ENCODE assay signal across 8 mouse cellular contexts in genomic region chr11:98797306-98797705, GRCm38 (mm10). TPM values are rescaled to one million over a fixed set of nuclear protein-coding genes. Genes with fewer than 3 reads are reported as not detected.
DNase-seq lines count a peak whose midpoint lies in the region; ATAC-seq and TF ChIP-seq lines count a peak whose summit lies in the region.

No protein-coding gene starts in this region.

- TF ChIP-seq CTCF in cerebellum, adult 2 months (IDR thresholded peaks at IDR 0.05; ENCODE audit: borderline replicate concordance, insufficient read depth, low read depth, low read length): no peak
- no peak for TF ChIP-seq CTCF in CH12.LX (conservative IDR thresholded peaks at IDR 0.05 in 1 of 2, IDR thresholded peaks at IDR 0.05 in 1 of 2; ENCODE audit: low read depth in 2 of 2, low read length in 2 of 2)

- in situ Hi-C loops in CH12.LX (cut with MboI; ENCODE audit: low pct_ligation_motif_present, low pct_unique_long_range_greater_than_20kb, low sequenced_read_pairs): no loop called here

- peak overlapping the region; percentile 84 for H3K4me3 ChIP-seq in cerebellum, adult 2 months (replicated peaks; ENCODE audit: insufficient read depth, low read depth, low read length)
- peak overlapping the region; percentile 77 to 81 (median 79) for H3K4me3 ChIP-seq in CH12.LX (replicated peaks in 1 of 3; ENCODE audit: low read depth in 2 of 3, low read length in 2 of 3, poor library complexity in 1 of 3)
- H3K4me3 ChIP-seq in forebrain, embryonic 13.5 days: peak overlapping the region; percentile 100
- peak overlapping the region; percentile 100 for H3K4me3 ChIP-seq in limb, embryonic 11.5 days (ENCODE audit: low read depth, low read length)
- peak overlapping the region; percentile 100 for H3K4me3 ChIP-seq in neural tube, embryonic 14.5 days (ENCODE audit: low read depth, low read length)

- H3K4me2 ChIP-seq in CH12.LX (ENCODE audit: insufficient read depth, low read depth, poor library complexity, severe bottlenecking): peak overlapping the region; percentile 79
- H3K4me2 ChIP-seq in forebrain, embryonic 13.5 days: peak overlapping the region; percentile 88
- peak overlapping the region; percentile 88 for H3K4me2 ChIP-seq in limb, embryonic 11.5 days (ENCODE audit: low read depth, severe bottlenecking)
- H3K4me2 ChIP-seq in neural tube, embryonic 14.5 days (ENCODE audit: low read depth, low read length): peak overlapping the region; percentile 94

- ATAC-seq in forebrain, embryonic 13.5 days: no peak
- no peak for ATAC-seq in limb, embryonic 11.5 days (ENCODE audit: insufficient number of reproducible peaks, low FRiP score, low TSS enrichment, low read depth)
- ATAC-seq in neural tube, embryonic 14.5 days (ENCODE audit: low read depth): no peak

- H3K36me3 ChIP-seq in CH12.LX (replicated peaks in 1 of 2; ENCODE audit: control insufficient read depth in 1 of 2, insufficient read depth in 1 of 2, low read length in 1 of 2): peaks cover 25 to 46% of the 10 kb centered on the region in 2 experiments
- peaks cover 39% of the 10 kb centered on the region for H3K36me3 ChIP-seq in forebrain, embryonic 13.5 days (ENCODE audit: poor library complexity, severe bottlenecking)
- peaks cover 24% of the 10 kb centered on the region for H3K36me3 ChIP-seq in limb, embryonic 11.5 days (ENCODE audit: control insufficient read depth, insufficient read depth, low read length)
- H3K36me3 ChIP-seq in neural tube, embryonic 14.5 days (ENCODE audit: control insufficient read depth, insufficient read depth, low read length): peaks cover 30% of the 10 kb centered on the region

- under 1% methylated on average over 5 of the region's 5 CpGs for WGBS in cerebellum, adult 2 months
- 12% methylated on average over 5 of the region's 5 CpGs for WGBS in forebrain, embryonic 13.5 days
- 15% methylated on average over 5 of the region's 5 CpGs for WGBS in limb, embryonic 11.5 days
- WGBS in neural tube, embryonic 14.5 days: 14% methylated on average over 5 of the region's 5 CpGs

- peak overlapping the region; percentile 65 for H3K27ac ChIP-seq in cerebellum, adult 2 months (ENCODE audit: insufficient read depth, low read length)
- H3K27ac ChIP-seq in CH12.LX (ENCODE audit: insufficient read depth, low read depth): peak overlapping the region; percentile 18; the same call in 1 of the 2 replicates
- H3K27ac ChIP-seq in forebrain, embryonic 13.5 days: no peak overlapping the region
- H3K27ac ChIP-seq in limb, embryonic 11.5 days (replicated peaks; ENCODE audit: low read depth, low read length): no peak overlapping the region
- peak overlapping the region; percentile 99 for H3K27ac ChIP-seq in neural tube, embryonic 14.5 days (ENCODE audit: low read depth, low read length)

- no peak for TF ChIP-seq RAD21 in CH12.LX (IDR thresholded peaks at IDR 0.05; ENCODE audit: low read depth, low read length)

- H3K4me1 ChIP-seq in cerebellum, adult 2 months (ENCODE audit: control insufficient read depth, insufficient read depth, low read length): peaks cover 5% of the 10 kb centered on the region; the same call in 1 of the 2 replicates
- peaks cover 6 to 38% of the 10 kb centered on the region in 2 experiments for H3K4me1 ChIP-seq in CH12.LX (ENCODE audit: control insufficient read depth in 1 of 2, insufficient read depth in 2 of 2)
- H3K4me1 ChIP-seq in forebrain, embryonic 13.5 days: peaks cover 41% of the 10 kb centered on the region
- H3K4me1 ChIP-seq in limb, embryonic 11.5 days (ENCODE audit: control insufficient read depth, insufficient read depth, low read length): peaks cover 10% of the 10 kb centered on the region
- H3K4me1 ChIP-seq in neural tube, embryonic 14.5 days (ENCODE audit: control insufficient read depth, insufficient read depth, low read length): peaks cover 19% of the 10 kb centered on the region

- H3K79me2 ChIP-seq in CH12.LX (replicated peaks; ENCODE audit: control insufficient read depth, extremely low read depth, insufficient read depth, poor library complexity, severe bottlenecking): peaks cover 32% of the 10 kb centered on the region

- no peaks in the 10 kb centered on the region for H3K9me3 ChIP-seq in CH12.LX (replicated peaks; ENCODE audit: low read length)
- no peaks in the 10 kb centered on the region for H3K9me3 ChIP-seq in forebrain, embryonic 13.5 days (replicated peaks)
- H3K9me3 ChIP-seq in limb, embryonic 11.5 days (ENCODE audit: control insufficient read depth, low read length): no peaks in the 10 kb centered on the region
- no peaks in the 10 kb centered on the region for H3K9me3 ChIP-seq in neural tube, embryonic 14.5 days (ENCODE audit: control insufficient read depth, low read length)

- no peak for TF ChIP-seq POLR2A in cerebellum, adult 2 months (IDR thresholded peaks at IDR 0.05; ENCODE audit: borderline replicate concordance, insufficient read depth, low read length)
- TF ChIP-seq POLR2A in CH12.LX (IDR thresholded peaks at IDR 0.05; ENCODE audit: low read depth, low read length): no peak

- no peak for TF ChIP-seq EP300 in CH12.LX (IDR thresholded peaks at IDR 0.05; ENCODE audit: low read length)

- dilution Hi-C loops in CH12.LX (cut with MboI; ENCODE audit: extremely low pct_ligation_motif_present, extremely low pct_unique_long_range_greater_than_20kb, low sequenced_read_pairs): no loop called here

- no peaks in the 10 kb centered on the region for H3K27me3 ChIP-seq in cerebellum, adult 2 months (ENCODE audit: control insufficient read depth, insufficient read depth, low read length)
- H3K27me3 ChIP-seq in CH12.LX (replicated peaks): no peaks in the 10 kb centered on the region
- no peaks in the 10 kb centered on the region for H3K27me3 ChIP-seq in forebrain, embryonic 13.5 days
- no peaks in the 10 kb centered on the region for H3K27me3 ChIP-seq in limb, embryonic 11.5 days (ENCODE audit: control insufficient read depth, insufficient read depth, low read length)
- no peaks in the 10 kb centered on the region for H3K27me3 ChIP-seq in neural tube, embryonic 14.5 days (ENCODE audit: control insufficient read depth, insufficient read depth, low read length)

- peak overlapping the region; percentile 100 for H3K9ac ChIP-seq in CH12.LX (ENCODE audit: insufficient read depth, low read depth)
- H3K9ac ChIP-seq in forebrain, embryonic 13.5 days: peak overlapping the region; percentile 100
- H3K9ac ChIP-seq in limb, embryonic 11.5 days (ENCODE audit: low read length): peak overlapping the region; percentile 97
- H3K9ac ChIP-seq in neural tube, embryonic 14.5 days (replicated peaks; ENCODE audit: low read depth, low read length): peak overlapping the region; percentile 100

- peak; percentile 44 to 50 for DNase-seq in cerebellum, adult 2 months
- no peak for DNase-seq in cerebellum, adult 8-10 months
- DNase-seq in CH12.LX (ENCODE audit: extremely low read depth): no peak
- DNase-seq in limb, embryonic 11.5 days (ENCODE audit: low spot score): no peak
- DNase-seq in right cerebral cortex, postnatal 14 days: no peak
- DNase-seq in layer of hippocampus, postnatal 36 days: no peak

RNA-seq across cellular contexts. Expression of gene Msl1, which starts 2.0 kb away (rescaled TPM):
- 99.1 and 103 TPM in 2 replicates for polyA plus RNA-seq in cerebellum, adult 2 months (2012; rRNA removed)
- total RNA-seq in CH12.LX (2012; rRNA removed): 27.3 and 30.7 TPM in 2 replicates
- 25.9 and 26.4 TPM in 2 replicates for total RNA-seq in CH12.LX (2014; rRNA removed)
- polyA plus RNA-seq in CH12.LX (2012; ENCODE audit: insufficient read length, low read depth): 57.1 and 58.1 TPM in 2 replicates
- 31.3 and 32.9 TPM in 2 replicates for polyA plus RNA-seq in forebrain, embryonic 13.5 days (2015; fragmentation: Nextera tagmentation; extraction: Ambion mirVana)
- polyA plus RNA-seq in limb, embryonic 11.5 days (2014; fragmentation: Nextera tagmentation; extraction: Ambion mirVana): 24.6 and 25.6 TPM in 2 replicates
- polyA plus RNA-seq in neural tube, embryonic 14.5 days (2014; fragmentation: Nextera tagmentation; extraction: Ambion mirVana): 24.2 and 26.9 TPM in 2 replicates
- 100 to 1,000 TPM; 185 to 187 TPM for total RNA-seq in layer of hippocampus, postnatal 36 days (2021)

RNA-seq across cellular contexts. Expression of gene Casc3, which starts 7.4 kb away (rescaled TPM):
- 55.5 TPM in 2 replicates for polyA plus RNA-seq in cerebellum, adult 2 months (2012; rRNA removed)
- total RNA-seq in CH12.LX (2012; rRNA removed) (16.7 and 18.3 TPM in 2 replicates), CH12.LX (2014; rRNA removed) (14.4 and 14.7 TPM in 2 replicates)
- 71.7 and 93.0 TPM in 2 replicates for polyA plus RNA-seq in CH12.LX (2012; ENCODE audit: insufficient read length, low read depth)
- polyA plus RNA-seq in forebrain, embryonic 13.5 days (2015; fragmentation: Nextera tagmentation; extraction: Ambion mirVana): 46.4 and 51.1 TPM in 2 replicates
- polyA plus RNA-seq in limb, embryonic 11.5 days (2014; fragmentation: Nextera tagmentation; extraction: Ambion mirVana): 44.9 and 51.1 TPM in 2 replicates
- polyA plus RNA-seq in neural tube, embryonic 14.5 days (2014; fragmentation: Nextera tagmentation; extraction: Ambion mirVana): 47.9 and 54.1 TPM in 2 replicates
- total RNA-seq in layer of hippocampus, postnatal 36 days (2021): 10 to 100 TPM; 52.2 to 61.2 TPM

RNA-seq across cellular contexts. Expression of gene Nr1d1, which starts 22.2 kb away (rescaled TPM):
- 144 and 167 TPM in 2 replicates for polyA plus RNA-seq in cerebellum, adult 2 months (2012; rRNA removed)
- total RNA-seq in CH12.LX (2012; rRNA removed): 0.21 and 0.25 TPM in 2 replicates
- 0.17 and 0.39 TPM in 2 replicates for total RNA-seq in CH12.LX (2014; rRNA removed)
- polyA plus RNA-seq in CH12.LX (2012; ENCODE audit: insufficient read length, low read depth): 0.95 and 1.4 TPM in 2 replicates
- polyA plus RNA-seq in forebrain, embryonic 13.5 days (2015; fragmentation: Nextera tagmentation; extraction: Ambion mirVana): 2.1 and 2.3 TPM in 2 replicates
- 1.0 and 1.1 TPM in 2 replicates for polyA plus RNA-seq in limb, embryonic 11.5 days (2014; fragmentation: Nextera tagmentation; extraction: Ambion mirVana)
- 3.8 and 3.9 TPM in 2 replicates for polyA plus RNA-seq in neural tube, embryonic 14.5 days (2014; fragmentation: Nextera tagmentation; extraction: Ambion mirVana)
- total RNA-seq in layer of hippocampus, postnatal 36 days (2021): 10 to 100 TPM; 59.1 to 78.4 TPM

RNA-seq across cellular contexts. Expression of gene Rapgefl1, which starts 39.3 kb away (rescaled TPM):
- polyA plus RNA-seq in cerebellum, adult 2 months (2012; rRNA removed): 56.8 and 58.0 TPM in 2 replicates
- 0.04 and 0.08 TPM in 2 replicates for total RNA-seq in CH12.LX (2012; rRNA removed)
- total RNA-seq in CH12.LX (2014; rRNA removed): 0.11 TPM in 1 of 2 replicates, not detected in the other
- polyA plus RNA-seq in CH12.LX (2012; ENCODE audit: insufficient read length, low read depth): 0.25 and 0.29 TPM in 2 replicates
- 2.4 and 3.0 TPM in 2 replicates for polyA plus RNA-seq in forebrain, embryonic 13.5 days (2015; fragmentation: Nextera tagmentation; extraction: Ambion mirVana)
- polyA plus RNA-seq in limb, embryonic 11.5 days (2014; fragmentation: Nextera tagmentation; extraction: Ambion mirVana): 2.2 and 2.8 TPM in 2 replicates
- polyA plus RNA-seq in neural tube, embryonic 14.5 days (2014; fragmentation: Nextera tagmentation; extraction: Ambion mirVana): 13.9 and 18.6 TPM in 2 replicates
- 100 to 1,000 TPM; 204 to 218 TPM for total RNA-seq in layer of hippocampus, postnatal 36 days (2021)

RNA-seq across cellular contexts. Expression of gene Thra, which starts 56.9 kb away (rescaled TPM):
- polyA plus RNA-seq in cerebellum, adult 2 months (2012; rRNA removed): 439 and 447 TPM in 2 replicates
- total RNA-seq in CH12.LX (2012; rRNA removed): 2.5 and 3.9 TPM in 2 replicates
- total RNA-seq in CH12.LX (2014; rRNA removed): 0.81 and 1.1 TPM in 2 replicates
- 3.8 and 4.3 TPM in 2 replicates for polyA plus RNA-seq in CH12.LX (2012; ENCODE audit: insufficient read length, low read depth)
- polyA plus RNA-seq in forebrain, embryonic 13.5 days (2015; fragmentation: Nextera tagmentation; extraction: Ambion mirVana): 93.5 and 95.2 TPM in 2 replicates
- polyA plus RNA-seq in limb, embryonic 11.5 days (2014; fragmentation: Nextera tagmentation; extraction: Ambion mirVana): 16.5 and 17.7 TPM in 2 replicates
- polyA plus RNA-seq in neural tube, embryonic 14.5 days (2014; fragmentation: Nextera tagmentation; extraction: Ambion mirVana): 148 and 186 TPM in 2 replicates
- 100 to 1,000 TPM; 956 to 985 TPM for total RNA-seq in layer of hippocampus, postnatal 36 days (2021)

Comparison
In these comparisons a context has a peak if more than half of its experiments do, and no peak if none do; other contexts are left out.
1. DNase-seq: peak in cerebellum, adult 2 months (2 of 2); none in cerebellum, adult 8-10 months (single experiment), CH12.LX (single experiment), limb, embryonic 11.5 days (single experiment), right cerebral cortex, postnatal 14 days (single experiment) and layer of hippocampus, postnatal 36 days (0 of 2).
2. H3K27ac ChIP-seq: peak in cerebellum, adult 2 months (single experiment), CH12.LX (single experiment) and neural tube, embryonic 14.5 days (single experiment); none in forebrain, embryonic 13.5 days (single experiment) and limb, embryonic 11.5 days (single experiment).
3. RNA of gene Nr1d1, which starts 22.2 kb away (polyA plus RNA-seq): 144 to 167 TPM in cerebellum, adult 2 months; 3.8 to 3.9 TPM in neural tube, embryonic 14.5 days, 2.1 to 2.3 TPM in forebrain, embryonic 13.5 days, 0.95 to 1.4 TPM in CH12.LX and 1.0 to 1.1 TPM in limb, embryonic 11.5 days; every median in the first group is over 10 times any median in the second.
4. Peak in every context shown above with its lines, with median percentiles within 50 percentile points of each other: H3K4me3 ChIP-seq, H3K4me2 ChIP-seq and H3K9ac ChIP-seq.